Mouse (Mus musculus) thymus, adult 2 months (tissue): ENCODE results near the gene Atf6b. TPM values are rescaled to one million over a fixed set of nuclear protein-coding genes. Genes with fewer than 3 reads are reported as not detected.

Experiments
- DNase-seq: peaks from one replicate; pipeline ENCODE4 v3.0.0; 2021
- H3K27ac ChIP-seq: fragments of 200-500 bp; 2 replicates; pipeline ENCODE4 v1.5.1; 2012; ENCODE audit warnings: low read length, control low read depth; ENCODE audit not compliant: control insufficient read depth, insufficient read depth
- H3K27me3 ChIP-seq: fragments of 200-500 bp; 2 replicates; pipeline ENCODE4 v1.6.1; 2012; ENCODE audit warnings: mild to moderate bottlenecking, low read length, moderate library complexity, mixed read lengths; ENCODE audit not compliant: control insufficient read depth, insufficient read depth
- H3K36me3 ChIP-seq: fragments of 200-500 bp; 2 replicates; pipeline ENCODE4 v1.6.1; 2012; ENCODE audit warnings: mild to moderate bottlenecking, low read length, moderate library complexity; ENCODE audit not compliant: control insufficient read depth, insufficient read depth
- H3K4me1 ChIP-seq: fragments of 200-500 bp; replicated peaks from 2 replicates; pipeline ENCODE4 v1.6.1; 2012; ENCODE audit warnings: low read length; ENCODE audit not compliant: control insufficient read depth, insufficient read depth
- H3K4me3 ChIP-seq: fragments of 200-500 bp; 2 replicates; pipeline ENCODE4 v1.5.1; 2012; ENCODE audit warnings: mild to moderate bottlenecking, low read length, control low read depth, moderate library complexity; ENCODE audit not compliant: control insufficient read depth, insufficient read depth
- CTCF ChIP-seq: fragments of 200-500 bp; IDR thresholded peaks from 2 replicates; pipeline ENCODE4 v1.5.1; 2012; ENCODE audit warnings: mild to moderate bottlenecking, control low read depth, low read length, moderate library complexity, borderline replicate concordance; ENCODE audit not compliant: control insufficient read depth, poor library complexity, insufficient read depth; ENCODE audit errors: extremely low read depth
- POLR2A ChIP-seq: fragments of 200-500 bp; IDR thresholded peaks from 2 replicates; pipeline ENCODE4 v1.6.1; 2012; ENCODE audit warnings: mild to moderate bottlenecking, low read length, control low read depth, moderate library complexity; ENCODE audit not compliant: control insufficient read depth, poor library complexity, insufficient read depth; ENCODE audit errors: extremely low read depth
- WGBS: fragments of 180-500 bp; shearing (Covaris S2); methylation state at CpG from one replicate; pipeline ENCODE4 v1.1.7; 2018; 5-methylcytosine and 5-hydroxymethylcytosine counted together
- polyA plus RNA-seq: library from polyadenylated mRNA; depleted of rRNA; stranded (reverse); fragments of >200 nt; gene quantifications from 2 replicates; pipeline ENCODE4 v1.2.3, GENCODE M21; 2012

Atf6b gene
- polyA plus RNA-seq, 1 experiment, result 169 TPM

- DNase-seq, result no peak
- no peak overlapping the region for H3K4me3 ChIP-seq
- no peak overlapping the region for H3K27ac ChIP-seq
- WGBS, result 93% methylated on average over 10 of the region's 10 CpGs
- H3K4me1 ChIP-seq, result 0 out of 2 replicates have a peak, but pooled peaks cover under 1% of the 10 kb centered on the region
- H3K27me3 ChIP-seq, result no peaks in the 10 kb centered on the region
- TF ChIP-seq POLR2A, result no peak
- TF ChIP-seq CTCF, result no peak
- peaks cover 31% of the 10 kb centered on the region for H3K36me3 ChIP-seq
Measured at GRCm38 (mm10) chr17:34613830-34614229, 33.1 kb upstream of the Atf6b start.

- H3K27me3 ChIP-seq, result no peaks in the 10 kb centered on the region
- H3K4me1 ChIP-seq, result no peaks in the 10 kb centered on the region
- WGBS, result 92% methylated on average over 6 of the region's 6 CpGs
- H3K36me3 ChIP-seq, result peaks cover 34% of the 10 kb centered on the region
- no peak for DNase-seq
- no peak within 1 kb of the TSS for H3K27ac ChIP-seq
- TF ChIP-seq CTCF, result no peak
- TF ChIP-seq POLR2A, result no peak
- no peak within 1 kb of the TSS for H3K4me3 ChIP-seq
Measured at GRCm38 (mm10) chr17:34615871-34616270, 31.1 kb upstream of the Atf6b start, which contains the start of gene Egfl8. Egfl8 (minus strand) TSS chr17:34615971.

GRCm38 (mm10) chr17:34618999-34619398 is 27.9 kb upstream of the Atf6b start:
- H3K27ac ChIP-seq, result no peak overlapping the region
- WGBS, result 13% methylated on average over 6 of the region's 6 CpGs
- TF ChIP-seq CTCF, result no peak
- no peak for TF ChIP-seq POLR2A
- no peak overlapping the region for H3K4me3 ChIP-seq
- no peaks in the 10 kb centered on the region for H3K27me3 ChIP-seq
- H3K4me1 ChIP-seq, result no peaks in the 10 kb centered on the region
- peaks cover 34% of the 10 kb centered on the region for H3K36me3 ChIP-seq
- peak; percentile 86 for DNase-seq

GRCm38 (mm10) chr17:34621006-34621405 is 25.9 kb upstream of the Atf6b start:
- Histone ChIP-seq H3K4me1 (no peaks in the 10 kb centered on the region), H3K4me3 (no peak overlapping the region), H3K27ac (no peak overlapping the region), H3K36me3 (peaks cover 33% of the 10 kb centered on the region), H3K27me3 (no peaks in the 10 kb centered on the region)
- no peak for DNase-seq
- WGBS, result 95% methylated on average over 8 of the region's 8 CpGs
- TF ChIP-seq CTCF (no peak), POLR2A (no peak)

- no peak for TF ChIP-seq CTCF
- no peaks in the 10 kb centered on the region for H3K27me3 ChIP-seq
- no peak for DNase-seq
- H3K36me3 ChIP-seq, result peaks cover 23% of the 10 kb centered on the region
- no peak overlapping the region for H3K27ac ChIP-seq
- peaks cover 9% of the 10 kb centered on the region for H3K4me1 ChIP-seq
- 92% methylated on average over 9 of the region's 9 CpGs for WGBS
- H3K4me3 ChIP-seq, result no peak overlapping the region
Measured at GRCm38 (mm10) chr17:34623161-34623560, 23.8 kb upstream of the Atf6b start.

GRCm38 (mm10) chr17:34624981-34625380 is 22.0 kb upstream of the Atf6b start:
- H3K36me3 ChIP-seq, result peaks cover 23% of the 10 kb centered on the region
- H3K27me3 ChIP-seq, result no peaks in the 10 kb centered on the region
- peaks cover 19% of the 10 kb centered on the region for H3K4me1 ChIP-seq
- no peak overlapping the region for H3K4me3 ChIP-seq
- no peak for DNase-seq
- TF ChIP-seq POLR2A, result no peak
- no peak for TF ChIP-seq CTCF
- no peak overlapping the region for H3K27ac ChIP-seq
- 98% methylated on average over 3 of the region's 3 CpGs for WGBS

GRCm38 (mm10) chr17:34626062-34626772 is 20.7 kb upstream of the Atf6b start:
- Histone ChIP-seq H3K36me3 (peaks cover 17% of the 10 kb centered on the region), H3K27me3 (no peaks in the 10 kb centered on the region), H3K27ac (peak overlapping the region; percentile 89; the same call in 1 of the 2 replicates), H3K4me1 (peaks cover 23% of the 10 kb centered on the region), H3K4me3 (peak overlapping the region; percentile 89)
- DNase-seq, result no peak
- 72% methylated on average over 16 of the region's 16 CpGs for WGBS
- TF ChIP-seq CTCF, result no peak
- no peak for TF ChIP-seq POLR2A
